In the genomic region with DNA sequence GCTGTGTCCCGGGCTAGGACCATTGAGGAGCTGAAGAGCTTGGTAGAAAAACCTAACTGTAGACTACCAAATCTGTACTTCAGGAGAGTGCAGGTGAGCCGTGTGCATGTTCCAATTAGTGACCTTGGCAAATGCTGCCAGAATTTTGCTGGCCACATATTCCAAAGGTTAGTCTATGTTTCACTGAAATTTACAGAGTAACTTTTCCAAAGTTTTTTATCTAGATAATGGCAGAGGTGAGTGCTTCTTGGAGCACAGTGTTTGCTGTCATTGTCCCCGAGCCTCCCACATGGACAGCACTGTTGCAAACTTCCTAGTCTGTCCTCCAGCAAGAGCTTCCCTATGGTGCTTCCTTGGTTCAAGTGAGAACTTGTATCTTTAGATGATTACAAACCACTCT, we compare ENCODE assay signal across 35 mouse cellular contexts.
"Had no signal": no experiment of that assay in that cellular context is flagged by ENCODE, and none has a peak within 500 bp of the region (broad histone marks: within the 10 kb centered on the region; RNA-seq: fewer than 3 reads in every experiment).

No protein-coding gene starts in this region.

- H3K4me3 ChIP-seq: heart, embryonic 10.5 days; heart, embryonic 12.5 days; heart, embryonic 13.5 days; heart, embryonic 15.5 days; hindbrain, embryonic 10.5 days; hindbrain, embryonic 12.5 days; hindbrain, embryonic 13.5 days; hindbrain, embryonic 15.5 days; intestine, embryonic 15.5 days; kidney, embryonic 15.5 days; layer of hippocampus, adult 2 months had no signal

- H3K4me2 ChIP-seq: heart, embryonic 11.5 days; heart, embryonic 12.5 days; heart, embryonic 13.5 days; heart, embryonic 15.5 days; hindbrain, embryonic 12.5 days; hindbrain, embryonic 13.5 days; hindbrain, embryonic 14.5 days; hindbrain, embryonic 15.5 days; intestine, embryonic 15.5 days; kidney, embryonic 15.5 days had no signal

- H3K4me1 ChIP-seq: heart, embryonic 10.5 days; heart, embryonic 12.5 days; heart, embryonic 13.5 days; heart, embryonic 15.5 days; hindbrain, embryonic 10.5 days; hindbrain, embryonic 12.5 days; hindbrain, embryonic 13.5 days; hindbrain, embryonic 15.5 days; intestine, embryonic 15.5 days; kidney, embryonic 15.5 days had no signal

- DNase-seq: heart, postnatal 10 days; heart, postnatal 14 days; heart, postnatal 36 days; heart, postnatal 4 days; kidney, adult 11 months; kidney, adult 18-20 months; kidney, adult 2 months; kidney, adult 8-10 months; kidney, adult 9 months; kidney, postnatal 10 days; kidney, postnatal 14 days; kidney, postnatal 25 days; kidney, postnatal 36 days; kidney, postnatal 4 days; layer of hippocampus, adult 9-11 months; layer of hippocampus, postnatal 36 days had no signal

- ATAC-seq: hindbrain, embryonic 16.5 days; hindbrain, postnatal 0 days; inflammation-experienced regulatory T-cells, adult 6 months; intestine, embryonic 15.5 days; intestine, embryonic 16.5 days; intestine, postnatal 0 days had no signal

- H3K9me3 ChIP-seq: heart, embryonic 10.5 days; heart, embryonic 12.5 days; heart, embryonic 13.5 days; heart, embryonic 15.5 days; hindbrain, embryonic 10.5 days; hindbrain, embryonic 12.5 days; hindbrain, embryonic 13.5 days; hindbrain, embryonic 15.5 days; intestine, embryonic 15.5 days; kidney, embryonic 15.5 days had no signal

- H3K36me3 ChIP-seq: heart, embryonic 10.5 days; heart, embryonic 12.5 days; heart, embryonic 13.5 days; heart, embryonic 15.5 days; hindbrain, embryonic 10.5 days; hindbrain, embryonic 12.5 days; hindbrain, embryonic 13.5 days; hindbrain, embryonic 15.5 days; intestine, embryonic 15.5 days; kidney, embryonic 15.5 days had no signal

- H3K27ac ChIP-seq: heart, embryonic 10.5 days; heart, embryonic 13.5 days; heart, embryonic 15.5 days; hindbrain, embryonic 10.5 days; hindbrain, embryonic 12.5 days; hindbrain, embryonic 13.5 days; hindbrain, embryonic 14.5 days; hindbrain, embryonic 15.5 days; hindbrain, postnatal 0 days; intestine, embryonic 15.5 days; kidney, embryonic 15.5 days; kidney, postnatal 0 days; layer of hippocampus, adult 2 months had no signal

- H3K27me3 ChIP-seq: heart, embryonic 12.5 days; heart, embryonic 13.5 days; hindbrain, embryonic 12.5 days; hindbrain, embryonic 15.5 days; intestine, embryonic 15.5 days had no signal

- H3K9ac ChIP-seq: heart, embryonic 12.5 days; heart, embryonic 13.5 days; heart, embryonic 15.5 days; hindbrain, embryonic 12.5 days; hindbrain, embryonic 13.5 days; hindbrain, embryonic 14.5 days; hindbrain, embryonic 15.5 days; intestine, embryonic 15.5 days; kidney, embryonic 15.5 days had no signal
